Mouse (Mus musculus) C2C12 (cell line): ENCODE measurements at regions not wholly inside any gene's neighbourhood (a gene's known extent, or its start where the extent isn't known, plus 50 kb on each side); places are given as distances from the start of the nearest gene placed in this dataset.

Experiments
- CEBPB ChIP-seq: IDR thresholded peaks from one replicate; pipeline ENCODE4 v1.6.1; 2011; ENCODE audit warnings: low read depth, mild to moderate bottlenecking, control low read depth, moderate library complexity
- CTCF ChIP-seq: IDR thresholded peaks from one replicate; pipeline ENCODE4 v1.5.1; 2011; ENCODE audit not compliant: control insufficient read depth, insufficient read depth, insufficient read length

DNA sequence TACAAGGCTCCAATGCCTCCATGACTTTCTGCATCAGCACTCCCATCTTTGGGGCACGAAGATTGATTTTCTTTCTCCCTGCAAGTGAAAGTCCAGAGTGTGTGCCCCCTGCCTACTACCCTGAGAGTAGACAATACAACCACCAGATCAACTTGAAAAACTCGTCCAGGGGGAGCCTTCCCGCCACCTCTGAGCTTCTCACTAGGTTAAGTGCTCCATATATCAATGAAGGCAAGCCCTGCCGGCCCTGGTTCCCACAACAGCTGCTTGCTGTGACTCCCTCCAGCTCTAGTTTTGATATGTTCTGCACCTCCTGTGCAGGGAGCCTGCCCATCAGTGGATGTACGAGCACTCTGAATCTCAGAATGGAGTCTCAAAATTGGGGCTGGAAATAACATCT is 377.8 kb downstream of the Nr2f2 start:
- TF ChIP-seq CTCF: no peak
- no peak for TF ChIP-seq CEBPB
